Mouse (Mus musculus) T-helper 1 cell (primary cell): ENCODE results near the gene Chat.

Experiments used
- in situ Hi-C: fragments of 300-600 bp; cut with MboI, MseI; formaldehyde crosslinking; loops from one replicate; pipeline ENCODE4 v1.15.1; 2025; ENCODE audit warnings: high pct_unique_total_duplicates

The Chat gene

DNA sequence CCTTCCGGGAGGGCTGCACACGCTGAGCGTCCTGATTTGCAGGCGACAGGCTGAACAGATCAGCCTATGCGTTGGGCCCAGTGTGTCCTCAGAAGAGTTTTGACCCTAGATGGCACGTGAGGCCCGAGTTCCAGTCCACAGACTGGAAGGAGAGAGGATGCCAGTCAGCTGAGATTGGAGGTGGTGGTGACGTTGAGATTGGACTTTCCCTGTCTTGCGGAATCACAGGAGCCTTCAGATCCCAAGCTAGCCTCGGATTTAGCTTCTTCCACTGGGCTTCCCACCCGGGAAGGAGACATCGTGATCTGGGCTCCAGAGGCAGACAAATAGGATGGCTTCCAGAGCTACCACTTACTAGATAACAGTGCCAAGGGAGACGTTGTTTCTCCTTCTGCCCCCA is at the start of gene Chat:
Chat (minus strand) TSS at position 101 of the 400 bp plus-strand sequence.
- in situ Hi-C loops: loop anchor here (25.0 kb wide), 1 partner anchor 129 kb away; no protein-coding TSS in a partner anchor

- in situ Hi-C loops: no loop called here
Measured at GRCm38 (mm10) chr14:32513336-32514032, 47.7 kb upstream of the Chat start, which contains the start of gene Ercc6. Gene Ercc6 (plus strand): TSS chr14:32513521.

GRCm38 (mm10) chr14:32512912-32513311 is 47.1 kb upstream of the Chat start:
- in situ Hi-C loops: no loop called here

GRCm38 (mm10) chr14:32509443-32509961 is 43.7 kb upstream of the Chat start:
- in situ Hi-C loops: no loop called here

DNA sequence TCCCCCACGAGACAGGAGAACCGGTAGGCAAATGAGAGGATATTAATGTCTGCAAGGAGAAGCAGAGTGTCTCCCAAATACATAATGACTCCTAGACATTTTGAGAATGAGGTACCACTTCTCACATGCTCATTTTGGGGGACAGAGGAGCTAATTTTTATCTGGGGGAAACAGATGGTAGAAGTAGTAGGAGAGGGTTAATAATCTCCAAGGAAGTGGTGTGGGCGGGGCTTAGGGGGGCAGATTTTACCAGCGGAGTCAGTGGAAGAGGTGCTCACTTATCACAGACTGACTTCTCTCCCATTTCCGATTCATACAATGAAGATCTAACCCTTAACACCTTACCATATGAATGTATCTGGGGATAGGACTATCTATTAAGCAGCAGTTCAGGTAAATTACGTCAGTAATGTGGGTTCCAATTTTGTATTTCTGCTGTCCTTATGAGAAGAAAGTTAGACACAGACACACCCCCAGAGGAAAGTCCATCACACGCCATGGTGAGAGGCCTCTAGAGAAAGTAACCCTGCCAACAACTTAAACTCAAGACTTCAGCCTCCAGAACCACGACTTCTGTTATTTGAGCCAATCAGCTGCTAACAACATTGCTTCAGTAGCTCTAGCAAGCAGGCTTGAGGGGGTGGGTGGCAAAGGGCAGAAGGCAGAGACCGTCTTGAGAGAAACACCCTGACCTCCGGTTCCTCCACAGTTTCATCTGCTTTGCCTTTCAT is 42.5 kb upstream of the Chat start:
- in situ Hi-C loops: no loop called here

- in situ Hi-C loops: no loop called here
Measured at GRCm38 (mm10) chr14:32507216-32507615, 41.4 kb upstream of the Chat start.

DNA sequence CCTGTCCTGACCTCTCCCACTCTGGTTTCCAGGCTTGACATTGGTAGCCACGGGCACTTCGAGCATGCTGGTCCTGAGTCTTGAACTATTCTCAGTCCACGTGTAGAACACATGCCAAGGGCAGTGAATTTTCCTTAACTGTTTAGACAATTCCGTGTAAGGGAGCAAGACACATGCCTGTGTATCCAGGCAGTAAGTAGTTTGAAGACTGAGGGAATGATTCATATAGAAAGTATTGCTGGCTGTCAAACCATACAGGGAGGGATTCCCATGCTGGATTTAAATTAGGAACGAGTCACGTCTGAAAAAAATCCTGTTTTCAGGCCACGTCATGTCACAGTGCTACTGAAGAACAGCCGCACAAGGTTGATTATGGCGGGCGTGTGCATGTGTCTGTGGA is 40.5 kb upstream of the Chat start:
- in situ Hi-C loops: no loop called here

DNA sequence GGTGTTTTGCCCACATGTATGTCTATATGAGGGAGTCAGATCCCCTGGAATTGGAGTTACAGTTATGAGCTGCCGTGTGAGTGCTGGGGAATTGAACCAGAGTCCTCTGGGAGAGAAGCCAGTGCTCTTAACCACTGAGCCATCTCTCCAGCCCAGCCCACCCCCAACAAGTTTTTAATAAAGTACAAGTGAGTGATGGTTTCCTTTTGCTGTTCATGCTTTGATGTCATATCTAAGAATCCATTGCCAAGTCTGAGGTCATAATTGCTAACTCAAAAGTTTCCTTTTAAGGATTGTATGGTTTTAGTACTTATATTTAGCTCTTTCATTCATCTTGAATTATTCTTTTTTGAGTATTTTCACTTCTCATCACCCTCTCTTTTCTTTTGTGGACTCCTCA is 38.1 kb upstream of the Chat start:
- in situ Hi-C loops: no loop called here

DNA sequence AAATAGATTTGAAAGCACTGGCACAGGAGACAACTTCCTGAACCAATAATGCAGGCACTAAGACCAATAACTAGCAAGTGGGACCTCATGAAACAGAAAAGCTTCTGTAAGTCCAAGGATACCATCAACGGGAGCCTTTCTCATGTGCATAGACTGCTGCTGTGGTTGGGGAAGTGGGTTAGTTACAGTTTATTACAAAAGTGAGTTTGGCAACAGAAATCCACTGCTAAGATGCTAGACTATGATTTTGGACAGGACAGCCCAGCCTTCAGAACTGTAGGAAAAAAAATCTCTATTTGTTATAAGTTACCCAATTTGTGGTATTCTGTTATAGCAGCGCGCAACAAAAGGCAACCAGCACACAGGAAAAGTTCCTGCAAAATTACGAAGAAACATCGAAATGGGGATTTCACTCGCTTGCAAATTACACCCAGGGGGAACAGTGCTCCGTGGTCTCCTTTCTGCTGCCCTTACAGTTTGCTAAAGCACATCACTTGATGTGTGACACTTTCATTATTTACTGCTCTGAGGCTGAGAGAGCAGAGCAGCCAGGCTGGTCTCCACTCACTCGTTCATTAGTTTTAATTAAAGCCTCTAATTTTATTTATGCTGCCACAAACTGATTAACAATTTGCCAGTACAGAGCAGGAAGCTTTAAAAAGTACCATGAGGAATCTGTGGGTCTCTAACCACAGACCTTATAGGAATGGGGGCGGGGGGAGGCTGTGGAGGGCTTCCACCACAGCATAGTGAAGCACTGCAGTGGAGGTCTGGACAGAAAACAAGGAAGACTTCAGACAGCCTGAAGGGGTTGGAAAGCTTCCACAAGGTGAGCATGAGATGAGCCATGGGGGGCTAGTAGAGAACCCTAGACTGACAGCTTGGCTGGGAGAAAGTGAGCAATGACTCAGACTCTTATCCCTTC is 37.2 kb upstream of the Chat start:
- in situ Hi-C loops: no loop called here

- in situ Hi-C loops: no loop called here
Measured at GRCm38 (mm10) chr14:32501303-32501702, 35.5 kb upstream of the Chat start.

DNA sequence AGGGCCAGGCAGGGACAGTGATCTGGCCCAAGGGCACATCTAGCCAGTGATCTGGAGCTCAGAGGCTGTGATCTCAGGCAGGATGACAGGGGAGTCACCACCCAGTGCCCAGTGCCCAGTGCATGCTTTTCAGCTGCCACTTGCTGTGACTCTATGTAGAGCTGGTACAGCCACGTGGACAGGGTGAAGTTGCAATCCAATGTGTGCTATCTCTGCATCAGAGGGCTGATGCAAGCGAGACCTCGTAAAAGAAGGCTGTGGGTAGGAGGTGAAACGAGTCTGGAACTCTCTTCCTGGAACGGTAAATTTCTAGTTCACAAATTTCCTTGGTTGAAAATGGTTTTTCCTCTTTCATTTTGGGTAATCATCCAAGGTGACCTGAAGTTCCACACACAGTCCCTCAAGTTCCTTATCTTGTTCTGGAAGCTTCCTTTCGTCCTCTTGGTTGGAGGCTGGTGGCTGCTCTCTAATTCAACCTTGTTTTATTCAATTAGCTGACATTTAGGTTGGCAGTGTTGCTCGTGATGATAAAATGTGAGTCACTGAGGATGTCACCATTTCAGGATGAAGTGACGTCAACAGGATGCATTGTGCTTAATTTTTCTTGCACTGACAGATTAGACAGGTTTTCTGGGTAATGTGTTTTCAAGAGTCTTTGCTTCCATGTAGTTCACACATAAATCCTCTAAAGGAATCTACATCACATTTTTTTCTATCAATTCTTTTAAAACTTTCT is 30.5 kb upstream of the Chat start:
- in situ Hi-C loops: loop anchor here (10.0 kb wide), 1 partner anchor 939 kb away; no protein-coding TSS in a partner anchor

GRCm38 (mm10) chr14:32492521-32492920 is 26.7 kb upstream of the Chat start:
- in situ Hi-C loops: loop anchor here (10.0 kb wide), 1 partner anchor 942 kb away; no protein-coding TSS in a partner anchor

DNA sequence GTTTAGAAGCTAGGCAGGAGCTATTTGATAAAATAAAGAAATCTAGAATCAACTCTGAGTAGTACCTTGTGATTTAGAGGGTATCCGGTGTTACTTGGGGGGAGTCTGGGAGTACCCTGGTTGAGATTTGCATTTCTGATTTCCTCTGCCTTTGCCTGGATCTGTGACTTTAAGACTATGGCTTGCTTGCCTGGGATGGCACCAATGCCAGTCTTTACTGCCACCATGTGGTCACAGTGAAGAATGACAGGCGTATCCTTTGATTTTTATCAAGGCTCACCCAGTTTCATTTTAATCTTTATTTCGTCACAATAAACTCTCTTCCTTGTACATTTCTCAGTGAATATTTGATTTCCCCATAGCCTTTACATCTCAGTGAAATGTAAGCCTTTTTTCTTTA is 16.3 kb upstream of the Chat start:
- in situ Hi-C loops: no loop called here

DNA sequence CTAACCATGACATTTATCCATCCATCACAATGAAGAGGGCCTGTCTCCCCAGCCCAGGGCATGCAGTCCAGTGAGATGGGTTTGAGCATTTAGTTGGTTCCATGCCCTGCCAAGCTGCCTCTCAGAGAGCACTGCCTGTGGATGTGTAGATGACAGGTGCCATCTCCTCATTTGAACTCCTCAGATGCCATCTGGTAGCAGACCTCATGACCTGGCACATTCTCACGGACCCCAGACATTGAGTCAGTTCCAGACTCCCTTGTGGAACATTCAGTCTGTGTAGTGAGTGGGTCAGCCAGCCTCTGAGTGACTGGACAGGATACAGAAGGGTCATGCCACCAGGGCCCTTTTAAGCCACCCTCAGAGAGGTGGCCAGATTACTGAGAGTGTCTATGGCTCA is 11.8 kb upstream of the Chat start:
- in situ Hi-C loops: loop anchor here (5.0 kb wide), 1 partner anchor 250 kb away; no protein-coding TSS in a partner anchor

DNA sequence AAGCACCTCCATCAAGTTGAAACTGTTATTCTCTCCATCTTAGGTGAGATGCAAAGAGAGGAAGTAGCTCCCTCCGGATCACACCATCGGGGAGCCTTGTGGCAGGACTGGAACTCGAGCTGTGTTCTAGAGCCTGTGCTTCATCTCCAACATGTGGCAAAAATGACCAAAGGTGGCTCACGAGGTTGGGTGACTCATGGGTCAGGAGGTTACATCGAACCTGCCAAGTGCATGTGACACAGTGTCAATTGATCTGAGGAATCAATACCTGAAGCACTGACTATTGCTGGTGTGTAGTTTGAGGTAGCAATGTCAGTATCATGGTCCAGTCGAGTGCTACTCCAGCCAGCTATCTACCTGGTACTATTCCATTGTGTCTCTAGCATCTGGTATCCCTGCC is 10.8 kb upstream of the Chat start:
- in situ Hi-C loops: loop anchor here (5.0 kb wide), 1 partner anchor 249 kb away; no protein-coding TSS in a partner anchor

- in situ Hi-C loops: loop anchor here (25.0 kb wide), 1 partner anchor 136 kb away; no protein-coding TSS in a partner anchor
Measured at GRCm38 (mm10) chr14:32472996-32473395, 7.2 kb upstream of the Chat start.

GRCm38 (mm10) chr14:32467606-32468005 is 1.8 kb upstream of the Chat start:
- in situ Hi-C loops: loop anchor here (25.0 kb wide), 1 partner anchor 130 kb away; no protein-coding TSS in a partner anchor

DNA sequence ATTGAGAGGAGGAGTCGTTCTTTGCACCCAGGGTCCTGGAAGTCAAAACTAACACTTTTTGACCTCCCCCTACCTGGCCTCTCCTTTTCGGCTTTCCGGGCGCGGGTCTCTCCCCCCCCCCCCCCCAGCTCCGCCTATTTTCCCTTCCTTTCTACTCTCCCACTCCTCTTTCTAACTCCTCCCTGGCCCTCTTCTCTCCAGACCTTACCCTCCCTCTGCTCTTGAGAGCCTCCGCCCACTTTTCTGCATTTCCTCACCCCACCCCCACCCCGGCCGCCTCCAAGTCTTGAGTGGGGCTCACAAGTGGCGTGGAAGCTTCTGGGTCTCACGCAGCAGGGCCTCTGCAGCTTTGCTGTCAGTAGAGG is 301 bp downstream of the Chat start:
- in situ Hi-C loops: loop anchor here (25.0 kb wide), 1 partner anchor 128 kb away; no protein-coding TSS in a partner anchor

GRCm38 (mm10) chr14:32464601-32465505 is 936 bp downstream of the Chat start, which contains the start of gene Slc18a3:
Gene Slc18a3 (minus strand): TSS chr14:32464850.
- in situ Hi-C loops: loop anchor here (25.0 kb wide), 1 partner anchor 128 kb away; no protein-coding TSS in a partner anchor
